ENCODE assay signal across 15 mouse cellular contexts in the genomic region with DNA sequence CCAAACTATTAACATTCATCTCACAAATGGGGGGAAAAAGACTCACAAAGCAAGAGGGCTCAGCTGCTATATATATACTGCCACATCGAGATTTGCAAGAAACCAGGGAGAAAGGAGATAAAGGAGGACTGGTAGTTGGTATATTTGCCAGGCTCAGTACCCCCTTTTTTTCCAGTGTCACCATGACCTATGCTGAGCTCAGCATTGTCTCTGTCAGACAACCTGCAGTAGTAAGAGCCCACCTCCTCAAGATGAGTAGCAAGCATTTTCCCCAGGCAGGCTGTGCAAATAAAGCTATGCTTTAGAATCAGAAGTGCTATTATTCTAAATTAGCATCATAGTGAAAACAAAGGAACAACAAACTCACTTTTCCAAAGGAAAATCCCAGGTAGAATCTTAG. TPM values are rescaled to one million over a fixed set of nuclear protein-coding genes. Genes with fewer than 3 reads are reported as not detected.
DNase-seq lines count a peak whose midpoint lies in the region; ATAC-seq lines count a peak whose summit lies in the region.
"Had no signal": no experiment of that assay in that cellular context is flagged by ENCODE, and none has a peak within 500 bp of the region (broad histone marks: within the 10 kb centered on the region; RNA-seq: fewer than 3 reads in every experiment).

No protein-coding gene starts in this region.

- H3K36me3 ChIP-seq in hindbrain, embryonic 13.5 days = no peaks in the 10 kb centered on the region
- H3K36me3 ChIP-seq in midbrain, embryonic 12.5 days = no peaks in the 10 kb centered on the region
- H3K36me3 ChIP-seq: embryonic facial prominence, embryonic 15.5 days had no signal

- 0 out of 2 replicates have a peak, but pooled peaks cover 2% of the 10 kb centered on the region for H3K27me3 ChIP-seq in hindbrain, embryonic 13.5 days
- H3K27me3 ChIP-seq in midbrain, embryonic 12.5 days = no peaks in the 10 kb centered on the region; the same call in 1 of the 2 replicates
- H3K27me3 ChIP-seq: CH12.LX; embryonic facial prominence, embryonic 15.5 days had no signal

- WGBS in hindbrain, embryonic 13.5 days = 42% methylated on average over 1 of the region's 1 CpGs
- WGBS in midbrain, embryonic 12.5 days = 38% methylated on average over 1 of the region's 1 CpGs

- peak overlapping the region; percentile 49 for H3K4me3 ChIP-seq in hindbrain, embryonic 13.5 days
- peak overlapping the region; percentile 41 for H3K4me3 ChIP-seq in midbrain, embryonic 12.5 days
- H3K4me3 ChIP-seq: embryonic facial prominence, embryonic 15.5 days had no signal

- peaks cover 13% of the 10 kb centered on the region for H3K4me1 ChIP-seq in hindbrain, embryonic 13.5 days (replicated peaks)
- H3K4me1 ChIP-seq in midbrain, embryonic 12.5 days = no peaks in the 10 kb centered on the region
- H3K4me1 ChIP-seq: embryonic facial prominence, embryonic 15.5 days had no signal

- peak overlapping the region; percentile 60; the same call in 1 of the 2 replicates for H3K4me2 ChIP-seq in hindbrain, embryonic 13.5 days
- H3K4me2 ChIP-seq in midbrain, embryonic 12.5 days (replicated peaks) = peak overlapping the region; percentile 45; the same call in 1 of the 2 replicates
- H3K4me2 ChIP-seq: embryonic facial prominence, embryonic 15.5 days had no signal

- DNase-seq in retina, postnatal 1 day = peak; percentile 2
- DNase-seq in retina, embryonic 14.5 days (ENCODE audit: low spot score) = no peak
- no peak for DNase-seq in spleen, postnatal 10 days (ENCODE audit: low spot score in 2 of 2)
- DNase-seq in c-Kit-positive CD71-positive TER-119-positive erythroid progenitor cells, embryonic 14.5 days (ENCODE audit: low spot score) = no peak
- DNase-seq in MN1 (ENCODE audit: low spot score) = no peak
- DNase-seq: adrenal gland, postnatal 36 days; cerebellum, adult 9-10 months; gastrocnemius, postnatal 10 days; kidney, adult 18-20 months; thymus, postnatal 25 days had no signal

- H3K27ac ChIP-seq in hindbrain, embryonic 13.5 days = peak overlapping the region; percentile 92
- H3K27ac ChIP-seq in midbrain, embryonic 12.5 days (replicated peaks) = peak overlapping the region; percentile 86
- H3K27ac ChIP-seq: embryonic facial prominence, embryonic 15.5 days; liver, embryonic 14.5 days had no signal

- ATAC-seq in hindbrain, embryonic 13.5 days (ENCODE audit: low FRiP score) = peak; percentile 78
- ATAC-seq in midbrain, embryonic 12.5 days (ENCODE audit: low FRiP score, low read depth) = no peak

- no peaks in the 10 kb centered on the region for H3K9me3 ChIP-seq in hindbrain, embryonic 13.5 days
- H3K9me3 ChIP-seq in midbrain, embryonic 12.5 days = no peaks in the 10 kb centered on the region
- H3K9me3 ChIP-seq: embryonic facial prominence, embryonic 15.5 days had no signal

- H3K9ac ChIP-seq in hindbrain, embryonic 13.5 days = peak overlapping the region; percentile 83
- H3K9ac ChIP-seq in midbrain, embryonic 12.5 days (replicated peaks) = peak overlapping the region; percentile 57
- H3K9ac ChIP-seq: embryonic facial prominence, embryonic 15.5 days; liver, embryonic 14.5 days had no signal

RNA-seq across cellular contexts. Expression of a gene that starts 0.6 kb away (rescaled TPM):
- polyA plus RNA-seq in hindbrain, embryonic 13.5 days (2015; fragmentation: Nextera tagmentation; extraction: Ambion mirVana) = 301 and 308 TPM in 2 replicates
- polyA plus RNA-seq in midbrain, embryonic 12.5 days (2016; fragmentation: Nextera tagmentation; extraction: Ambion mirVana) = 164 and 182 TPM in 2 replicates
